Mouse (Mus musculus) spleen, adult 18-20 months (tissue): ENCODE data around the gene Sel1l3.

ENCODE experiments used
- DNase-seq, 2 experiments: peaks; one replicate each; pipeline ENCODE4 v3.0.0; 2022; ENCODE audit warnings: mixed read lengths in 2 of 2

Gene Sel1l3

GRCm38 (mm10) chr5:53213711-53214352 lies at the start of gene Sel1l3:
TSS of gene Sel1l3 (minus strand) at chr5:53213927.
- DNase-seq = no peak

GRCm38 (mm10) chr5:53261999-53262398 lies 48.3 kb upstream of the Sel1l3 start:
- DNase-seq = no peak

- no peak for DNase-seq
Measured at GRCm38 (mm10) chr5:53259894-53260293, 46.2 kb upstream of the Sel1l3 start.

GRCm38 (mm10) chr5:53258038-53258786 lies 44.5 kb upstream of the Sel1l3 start:
- DNase-seq = no peak

GRCm38 (mm10) chr5:53254821-53255220 lies 41.1 kb upstream of the Sel1l3 start:
- no peak for DNase-seq

GRCm38 (mm10) chr5:53254154-53254553 lies 40.4 kb upstream of the Sel1l3 start:
- no peak for DNase-seq

GRCm38 (mm10) chr5:53249431-53250061 lies 35.8 kb upstream of the Sel1l3 start:
- no peak for DNase-seq

- no peak for DNase-seq
Measured at GRCm38 (mm10) chr5:53248499-53248898, 34.8 kb upstream of the Sel1l3 start.

- DNase-seq = no peak
Measured at GRCm38 (mm10) chr5:53243933-53244332, 30.2 kb upstream of the Sel1l3 start.

- no peak for DNase-seq
Measured at GRCm38 (mm10) chr5:53242865-53243499, 29.3 kb upstream of the Sel1l3 start.

- no peak for DNase-seq
Measured at GRCm38 (mm10) chr5:53241963-53242362, 28.2 kb upstream of the Sel1l3 start.

GRCm38 (mm10) chr5:53241109-53241508 lies 27.4 kb upstream of the Sel1l3 start:
- DNase-seq = no peak

GRCm38 (mm10) chr5:53239831-53240440 lies 26.2 kb upstream of the Sel1l3 start:
- DNase-seq = no peak

- no peak for DNase-seq
Measured at GRCm38 (mm10) chr5:53239189-53239588, 25.5 kb upstream of the Sel1l3 start.

- no peak for DNase-seq
Measured at GRCm38 (mm10) chr5:53238761-53239160, 25.0 kb upstream of the Sel1l3 start.

GRCm38 (mm10) chr5:53236749-53237148 lies 23.0 kb upstream of the Sel1l3 start:
- no peak for DNase-seq

- no peak for DNase-seq
Measured at GRCm38 (mm10) chr5:53236136-53236535, 22.4 kb upstream of the Sel1l3 start.

GRCm38 (mm10) chr5:53235551-53235950 lies 21.8 kb upstream of the Sel1l3 start:
- no peak for DNase-seq

- no peak for DNase-seq
Measured at GRCm38 (mm10) chr5:53230560-53230959, 16.8 kb upstream of the Sel1l3 start.

GRCm38 (mm10) chr5:53225434-53225833 lies 11.7 kb upstream of the Sel1l3 start:
- no peak for DNase-seq

GRCm38 (mm10) chr5:53214801-53215200 lies 1.1 kb upstream of the Sel1l3 start:
- DNase-seq = no peak

GRCm38 (mm10) chr5:53214362-53214761 lies 635 bp upstream of the Sel1l3 start:
- DNase-seq = no peak
